Mouse (Mus musculus): Measurements from ENCODE around the gene Trim52. TPM values are rescaled to one million over a fixed set of nuclear protein-coding genes. Genes with fewer than 3 reads are reported as not detected.

The Trim52 gene
- polyA plus RNA-seq, 1 experiment: not detected

- H3K36me3 ChIP-seq (ENCODE audit: control insufficient read depth, insufficient read depth): no peaks in the 10 kb centered on the region
- H3K4me3 ChIP-seq: no peak overlapping the region
- no peaks in the 10 kb centered on the region for H3K27me3 ChIP-seq (ENCODE audit: control insufficient read depth, insufficient read depth, insufficient read length)
- H3K4me2 ChIP-seq (ENCODE audit: low read depth): no peak overlapping the region
- H3ac ChIP-seq (ENCODE audit: control insufficient read depth, insufficient read length): no peak overlapping the region
- H3K79me2 ChIP-seq (ENCODE audit: control insufficient read depth, insufficient read depth): no peaks in the 10 kb centered on the region
- no peak for TF ChIP-seq TCF12 (IDR thresholded peaks at IDR 0.05; ENCODE audit: insufficient read depth, poor library complexity, severe bottlenecking)
- TF ChIP-seq CEBPB (IDR thresholded peaks at IDR 0.05; ENCODE audit: insufficient read depth, poor library complexity, severe bottlenecking): no peak
- TF ChIP-seq TCF3 (IDR thresholded peaks at IDR 0.05; ENCODE audit: insufficient read length, low read depth): no peak
- no peak for TF ChIP-seq POLR2AphosphoS2 (IDR thresholded peaks at IDR 0.05; ENCODE audit: insufficient read length, low read depth)
- TF ChIP-seq E2F4 (IDR thresholded peaks at IDR 0.05; ENCODE audit: insufficient read depth): no peak
- TF ChIP-seq MYOD1 (IDR thresholded peaks at IDR 0.05; ENCODE audit: control insufficient read depth in 1 of 3, insufficient read length in 2 of 3, low read depth in 2 of 3): no peak
- TF ChIP-seq REST (IDR thresholded peaks at IDR 0.05; ENCODE audit: insufficient read depth, insufficient read length): no peak
- no peak for TF ChIP-seq USF1 (IDR thresholded peaks at IDR 0.05; ENCODE audit: low read depth)
- TF ChIP-seq MYOG (IDR thresholded peaks at IDR 0.05; ENCODE audit: control insufficient read depth in 1 of 3, insufficient read depth in 1 of 3, insufficient read length in 2 of 3, low read depth in 2 of 3): no peak
- no peak for TF ChIP-seq SRF (IDR thresholded peaks at IDR 0.05; ENCODE audit: control insufficient read depth, insufficient read length, low read depth)
- no peak for TF ChIP-seq MAX (IDR thresholded peaks at IDR 0.05; ENCODE audit: low read depth)
- TF ChIP-seq POLR2A (IDR thresholded peaks at IDR 0.05; ENCODE audit: insufficient read length, low read depth): no peak
Measured at GRCm38 (mm10) chr14:106176879-106177278, 70.9 kb downstream of the Trim52 start.

GRCm38 (mm10) chr14:106178245-106178644, 72.2 kb downstream of the Trim52 start:
- TF ChIP-seq REST (IDR thresholded peaks at IDR 0.05; ENCODE audit: insufficient read depth, insufficient read length): no peak
- Histone ChIP-seq H3ac (ENCODE audit: control insufficient read depth, insufficient read length) (no peak overlapping the region), H3K79me2 (ENCODE audit: control insufficient read depth, insufficient read depth) (no peaks in the 10 kb centered on the region), H3K4me2 (ENCODE audit: low read depth) (no peak overlapping the region), H3K4me3 (no peak overlapping the region), H3K36me3 (ENCODE audit: control insufficient read depth, insufficient read depth) (no peaks in the 10 kb centered on the region), H3K27me3 (ENCODE audit: control insufficient read depth, insufficient read depth, insufficient read length) (no peaks in the 10 kb centered on the region)

- TF ChIP-seq POLR2A (IDR thresholded peaks at IDR 0.05; ENCODE audit: insufficient read length, low read depth) (no peak), REST (IDR thresholded peaks at IDR 0.05; ENCODE audit: insufficient read depth, insufficient read length) (no peak), E2F4 (IDR thresholded peaks at IDR 0.05; ENCODE audit: insufficient read depth) (no peak), MYOG (IDR thresholded peaks at IDR 0.05; ENCODE audit: control insufficient read depth in 1 of 3, insufficient read depth in 1 of 3, insufficient read length in 2 of 3, low read depth in 2 of 3) (no peak), SRF (IDR thresholded peaks at IDR 0.05; ENCODE audit: control insufficient read depth, insufficient read length, low read depth) (no peak), MYOD1 (IDR thresholded peaks at IDR 0.05; ENCODE audit: control insufficient read depth in 1 of 3, insufficient read length in 2 of 3, low read depth in 2 of 3) (no peak), TCF12 (IDR thresholded peaks at IDR 0.05; ENCODE audit: insufficient read depth, poor library complexity, severe bottlenecking) (no peak), MAX (IDR thresholded peaks at IDR 0.05; ENCODE audit: low read depth) (no peak), USF1 (IDR thresholded peaks at IDR 0.05; ENCODE audit: low read depth) (no peak), CEBPB (IDR thresholded peaks at IDR 0.05; ENCODE audit: insufficient read depth, poor library complexity, severe bottlenecking) (no peak), POLR2AphosphoS2 (IDR thresholded peaks at IDR 0.05; ENCODE audit: insufficient read length, low read depth) (no peak), TCF3 (IDR thresholded peaks at IDR 0.05; ENCODE audit: insufficient read length, low read depth) (no peak)
- Histone ChIP-seq H3K27me3 (ENCODE audit: control insufficient read depth, insufficient read depth, insufficient read length) (no peaks in the 10 kb centered on the region), H3K4me3 (no peak overlapping the region), H3K79me2 (ENCODE audit: control insufficient read depth, insufficient read depth) (no peaks in the 10 kb centered on the region), H3ac (ENCODE audit: control insufficient read depth, insufficient read length) (no peak overlapping the region), H3K36me3 (ENCODE audit: control insufficient read depth, insufficient read depth) (no peaks in the 10 kb centered on the region), H3K4me2 (ENCODE audit: low read depth) (no peak overlapping the region)
Measured at GRCm38 (mm10) chr14:106179102-106179727, 73.2 kb downstream of the Trim52 start.

- Histone ChIP-seq H3K4me3 (no peak overlapping the region), H3K36me3 (ENCODE audit: control insufficient read depth, insufficient read depth) (no peaks in the 10 kb centered on the region), H3ac (ENCODE audit: control insufficient read depth, insufficient read length) (no peak overlapping the region), H3K4me2 (ENCODE audit: low read depth) (no peak overlapping the region), H3K79me2 (ENCODE audit: control insufficient read depth, insufficient read depth) (no peaks in the 10 kb centered on the region), H3K27me3 (ENCODE audit: control insufficient read depth, insufficient read depth, insufficient read length) (no peaks in the 10 kb centered on the region)
- TF ChIP-seq TCF3 (IDR thresholded peaks at IDR 0.05; ENCODE audit: insufficient read length, low read depth): no peak
- TF ChIP-seq MAX (IDR thresholded peaks at IDR 0.05; ENCODE audit: low read depth): no peak
Measured at GRCm38 (mm10) chr14:106179728-106180125, 73.7 kb downstream of the Trim52 start.

GRCm38 (mm10) chr14:106180616-106181015, 74.6 kb downstream of the Trim52 start:
- no peak overlapping the region for H3ac ChIP-seq (ENCODE audit: control insufficient read depth, insufficient read length)
- TF ChIP-seq POLR2A (IDR thresholded peaks at IDR 0.05; ENCODE audit: insufficient read length, low read depth): no peak
- no peak for TF ChIP-seq CEBPB (IDR thresholded peaks at IDR 0.05; ENCODE audit: insufficient read depth, poor library complexity, severe bottlenecking)
- TF ChIP-seq USF1 (IDR thresholded peaks at IDR 0.05; ENCODE audit: low read depth): no peak
- no peak for TF ChIP-seq MYOD1 (IDR thresholded peaks at IDR 0.05; ENCODE audit: control insufficient read depth in 1 of 3, insufficient read length in 2 of 3, low read depth in 2 of 3)
- TF ChIP-seq POLR2AphosphoS2 (IDR thresholded peaks at IDR 0.05; ENCODE audit: insufficient read length, low read depth): no peak
- no peak for TF ChIP-seq MYOG (IDR thresholded peaks at IDR 0.05; ENCODE audit: control insufficient read depth in 1 of 3, insufficient read depth in 1 of 3, insufficient read length in 2 of 3, low read depth in 2 of 3)
- no peak for TF ChIP-seq TCF3 (IDR thresholded peaks at IDR 0.05; ENCODE audit: insufficient read length, low read depth)
- no peak for TF ChIP-seq E2F4 (IDR thresholded peaks at IDR 0.05; ENCODE audit: insufficient read depth)
- TF ChIP-seq SRF (IDR thresholded peaks at IDR 0.05; ENCODE audit: control insufficient read depth, insufficient read length, low read depth): no peak
- TF ChIP-seq REST (IDR thresholded peaks at IDR 0.05; ENCODE audit: insufficient read depth, insufficient read length): no peak
- no peak for TF ChIP-seq TCF12 (IDR thresholded peaks at IDR 0.05; ENCODE audit: insufficient read depth, poor library complexity, severe bottlenecking)
- no peaks in the 10 kb centered on the region for H3K27me3 ChIP-seq (ENCODE audit: control insufficient read depth, insufficient read depth, insufficient read length)
- H3K36me3 ChIP-seq (ENCODE audit: control insufficient read depth, insufficient read depth): no peaks in the 10 kb centered on the region
- H3K4me3 ChIP-seq: no peak overlapping the region
- no peak overlapping the region for H3K4me2 ChIP-seq (ENCODE audit: low read depth)
- no peaks in the 10 kb centered on the region for H3K79me2 ChIP-seq (ENCODE audit: control insufficient read depth, insufficient read depth)
